Mouse (Mus musculus) small intestine, adult 2 months (tissue): Measurements from ENCODE around the gene Dock9. TPM values are rescaled to one million over a fixed set of nuclear protein-coding genes. Genes with fewer than 3 reads are reported as not detected.

Experiments used
- H3K27ac ChIP-seq: fragments of 200-500 bp; 2 replicates; pipeline ENCODE4 v1.5.1; 2012; ENCODE audit warnings: low read depth, low read length, control low read depth, inconsistent platforms; ENCODE audit not compliant: insufficient read depth
- H3K27me3 ChIP-seq: fragments of 200-500 bp; 2 replicates; pipeline ENCODE4 v1.6.1; 2012; ENCODE audit warnings: mild to moderate bottlenecking, moderate library complexity, low read length, inconsistent platforms; ENCODE audit not compliant: control insufficient read depth, insufficient read depth
- H3K36me3 ChIP-seq: fragments of 200-500 bp; 2 replicates; pipeline ENCODE4 v1.6.1; 2012; ENCODE audit warnings: mild to moderate bottlenecking, low read length, control low read depth, inconsistent platforms; ENCODE audit not compliant: control insufficient read depth, insufficient read depth
- H3K4me1 ChIP-seq: fragments of 200-500 bp; 2 replicates; pipeline ENCODE4 v1.6.1; 2012; ENCODE audit warnings: low read length, inconsistent platforms, mixed read lengths; ENCODE audit not compliant: control insufficient read depth, insufficient read depth, insufficient read length
- H3K4me3 ChIP-seq: fragments of 200-500 bp; 2 replicates; pipeline ENCODE4 v1.5.1; 2012; ENCODE audit warnings: low read depth, mild to moderate bottlenecking, control low read depth, inconsistent platforms, low read length, moderate library complexity
- CTCF ChIP-seq: fragments of 200-500 bp; IDR thresholded peaks from 2 replicates; pipeline ENCODE4 v1.5.1; 2012; ENCODE audit warnings: low read depth, mild to moderate bottlenecking, control low read depth, inconsistent platforms, low read length, moderate library complexity, mixed read lengths; ENCODE audit not compliant: insufficient replicate concordance, insufficient read length; ENCODE audit errors: extremely low read depth
- POLR2A ChIP-seq: fragments of 200-500 bp; IDR thresholded peaks from 2 replicates; pipeline ENCODE4 v1.6.1; 2012; ENCODE audit warnings: low read depth, mild to moderate bottlenecking, control low read depth, inconsistent platforms, low read length, moderate library complexity
- WGBS: fragments of 180-500 bp; shearing (Covaris S2); methylation state at CpG from one replicate; pipeline ENCODE4 v1.1.7; 2018; 5-methylcytosine and 5-hydroxymethylcytosine counted together
- polyA plus RNA-seq: library from polyadenylated mRNA; depleted of rRNA; stranded (reverse); fragments of >200 nt; gene quantifications from 2 replicates; pipeline ENCODE4 v1.2.3, GENCODE M21; 2012; rRNA removed

Gene Dock9
- polyA plus RNA-seq: 3.8 and 5.7 TPM in 2 replicates

GRCm38 (mm10) chr14:121797457-121798410 is at the start of gene Dock9:
Dock9 (minus strand) TSS chr14:121797837.
- Histone ChIP-seq H3K27ac (peak within 1 kb of the TSS; percentile 94), H3K36me3 (no peaks in the 10 kb centered on the region), H3K27me3 (no peaks in the 10 kb centered on the region), H3K4me1 (0 out of 2 replicates have a peak, but pooled peaks cover 4% of the 10 kb centered on the region), H3K4me3 (peak within 1 kb of the TSS; percentile 84)
- under 1% methylated on average over 102 of the region's 106 CpGs for WGBS
- TF ChIP-seq POLR2A (peak; percentile 47; the same call in 1 of the 2 replicates), CTCF (no peak)

- Histone ChIP-seq H3K27ac (no peak overlapping the region), H3K4me1 (no peaks in the 10 kb centered on the region), H3K4me3 (no peak overlapping the region), H3K36me3 (no peaks in the 10 kb centered on the region), H3K27me3 (no peaks in the 10 kb centered on the region)
- WGBS: 58% methylated on average over 8 of the region's 8 CpGs
- TF ChIP-seq CTCF (no peak), POLR2A (no peak)
Measured at GRCm38 (mm10) chr14:121844486-121844885, 46.8 kb upstream of the Dock9 start.

- WGBS: 89% methylated on average over 8 of the region's 8 CpGs
- Histone ChIP-seq H3K36me3 (no peaks in the 10 kb centered on the region), H3K27me3 (no peaks in the 10 kb centered on the region), H3K27ac (no peak overlapping the region), H3K4me1 (no peaks in the 10 kb centered on the region), H3K4me3 (no peak overlapping the region)
- TF ChIP-seq POLR2A: no peak
- no peak for TF ChIP-seq CTCF
Measured at GRCm38 (mm10) chr14:121840217-121840616, 42.6 kb upstream of the Dock9 start.

GRCm38 (mm10) chr14:121838161-121838560 is 40.5 kb upstream of the Dock9 start:
- H3K4me3 ChIP-seq: no peak overlapping the region
- H3K27ac ChIP-seq: no peak overlapping the region
- no peaks in the 10 kb centered on the region for H3K36me3 ChIP-seq
- TF ChIP-seq POLR2A (no peak), CTCF (no peak)
- no peaks in the 10 kb centered on the region for H3K27me3 ChIP-seq
- WGBS: 87% methylated on average over 4 of the region's 4 CpGs
- no peaks in the 10 kb centered on the region for H3K4me1 ChIP-seq

GRCm38 (mm10) chr14:121833001-121833520 is 35.4 kb upstream of the Dock9 start:
- TF ChIP-seq CTCF: no peak
- no peak for TF ChIP-seq POLR2A
- Histone ChIP-seq H3K36me3 (no peaks in the 10 kb centered on the region), H3K4me3 (no peak overlapping the region), H3K27me3 (no peaks in the 10 kb centered on the region), H3K27ac (no peak overlapping the region), H3K4me1 (no peaks in the 10 kb centered on the region)
- 82% methylated on average over 2 of the region's 2 CpGs for WGBS

- WGBS: 81% methylated on average over 4 of the region's 4 CpGs
- no peak overlapping the region for H3K4me3 ChIP-seq
Measured at GRCm38 (mm10) chr14:121829816-121830442, 32.3 kb upstream of the Dock9 start.

More at GRCm38 (mm10) chr14:121829816-121830442, 32.3 kb upstream of the Dock9 start:
- Histone ChIP-seq H3K36me3 (no peaks in the 10 kb centered on the region), H3K27ac (no peak overlapping the region), H3K4me1 (peaks cover 8% of the 10 kb centered on the region; the same call in 1 of the 2 replicates), H3K27me3 (no peaks in the 10 kb centered on the region)
- TF ChIP-seq CTCF (no peak), POLR2A (no peak)
